Mouse (Mus musculus): ENCODE results near the gene Rgs6. TPM values are rescaled to one million over a fixed set of nuclear protein-coding genes. Genes with fewer than 3 reads are reported as not detected.

The Rgs6 gene
- polyA plus RNA-seq, 1 experiment from 2014 or later = 1.0 TPM

DNA sequence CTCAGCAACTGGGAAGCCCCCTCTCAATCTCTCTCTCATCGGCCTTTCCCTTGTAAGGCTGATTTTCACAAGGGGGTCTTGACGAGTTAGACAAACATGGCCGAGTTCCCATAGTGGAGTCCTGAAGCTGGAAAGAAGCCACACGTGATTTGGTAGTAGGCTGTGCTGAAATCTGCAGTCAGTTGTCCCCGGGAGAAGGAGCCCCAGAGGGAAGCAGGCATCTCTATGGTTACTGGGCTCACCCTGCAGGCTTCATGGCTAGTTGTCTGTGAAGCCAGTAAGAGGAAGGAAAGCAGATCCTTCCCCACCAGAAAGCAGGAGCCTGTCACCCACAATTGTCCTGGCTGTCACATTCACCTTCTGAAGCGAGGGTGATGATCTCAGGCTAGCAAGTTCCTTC, 231.2 kb downstream of the Rgs6 start:
- H3K27ac ChIP-seq (ENCODE audit: low read depth, low read length) = no peak overlapping the region
- no peak for ATAC-seq (replicated peaks; ENCODE audit: low FRiP score)

DNA sequence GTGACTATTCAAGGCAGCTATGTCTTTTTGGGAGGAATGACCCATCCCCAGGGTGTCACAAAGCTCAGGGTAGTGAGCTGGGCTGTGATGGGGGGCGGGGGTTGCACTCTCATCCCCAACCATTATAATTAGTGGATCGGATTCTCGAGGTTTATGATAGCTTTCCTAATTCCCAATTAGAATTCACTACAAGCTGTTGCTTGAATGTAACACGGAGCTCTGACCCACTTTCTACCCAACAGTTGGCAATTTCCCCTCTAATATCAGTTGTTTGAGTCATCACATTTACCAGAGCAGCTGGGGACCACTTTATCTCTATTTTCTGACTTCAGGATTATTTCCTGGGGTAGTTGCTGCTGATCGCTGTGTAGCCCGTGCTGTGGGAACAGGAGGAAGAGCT, 231.9 kb downstream of the Rgs6 start:
- H3K4me1 ChIP-seq (replicated peaks; ENCODE audit: control insufficient read depth, insufficient read depth, low read length) = no peaks in the 10 kb centered on the region
- no peak overlapping the region for H3K4me2 ChIP-seq
- no peak overlapping the region for H3K27ac ChIP-seq (ENCODE audit: low read depth, low read length)
- H3K27me3 ChIP-seq (replicated peaks; ENCODE audit: control insufficient read depth, insufficient read depth, low read length) = no peaks in the 10 kb centered on the region
- no peak overlapping the region for H3K9ac ChIP-seq (ENCODE audit: low read depth, low read length)
- WGBS = 72% methylated on average over 6 of the region's 6 CpGs
- ATAC-seq (replicated peaks; ENCODE audit: low FRiP score) = no peak
- no peaks in the 10 kb centered on the region for H3K36me3 ChIP-seq (ENCODE audit: control insufficient read depth, insufficient read depth, low read length)
- DNase-seq (ENCODE audit: low spot score) = no peak
- no peak overlapping the region for H3K4me3 ChIP-seq (ENCODE audit: low read depth, low read length)
- no peaks in the 10 kb centered on the region for H3K9me3 ChIP-seq (ENCODE audit: control insufficient read depth, low read length)

More for the DNA sequence above, 231.2 kb downstream of the Rgs6 start:
- no peak overlapping the region for H3K9ac ChIP-seq (ENCODE audit: low read depth, low read length)
- no peak for DNase-seq (ENCODE audit: low spot score)
- no peaks in the 10 kb centered on the region for H3K9me3 ChIP-seq (ENCODE audit: control insufficient read depth, low read length)
- H3K4me3 ChIP-seq (ENCODE audit: low read depth, low read length) = no peak overlapping the region
- WGBS = 73% methylated on average over 6 of the region's 6 CpGs
- H3K4me1 ChIP-seq (replicated peaks; ENCODE audit: control insufficient read depth, insufficient read depth, low read length) = no peaks in the 10 kb centered on the region
- no peaks in the 10 kb centered on the region for H3K27me3 ChIP-seq (replicated peaks; ENCODE audit: control insufficient read depth, insufficient read depth, low read length)
- H3K36me3 ChIP-seq (ENCODE audit: control insufficient read depth, insufficient read depth, low read length) = no peaks in the 10 kb centered on the region
- no peak overlapping the region for H3K4me2 ChIP-seq

GRCm38 (mm10) chr12:82822821-82823620, 234.9 kb downstream of the Rgs6 start:
- Histone ChIP-seq H3K36me3 (ENCODE audit: control insufficient read depth, insufficient read depth, low read length) (no peaks in the 10 kb centered on the region), H3K9ac (ENCODE audit: low read depth, low read length) (no peak overlapping the region), H3K27me3 (replicated peaks; ENCODE audit: control insufficient read depth, insufficient read depth, low read length) (no peaks in the 10 kb centered on the region), H3K27ac (ENCODE audit: low read depth, low read length) (no peak overlapping the region), H3K4me3 (ENCODE audit: low read depth, low read length) (no peak overlapping the region), H3K4me1 (replicated peaks; ENCODE audit: control insufficient read depth, insufficient read depth, low read length) (no peaks in the 10 kb centered on the region), H3K4me2 (no peak overlapping the region), H3K9me3 (ENCODE audit: control insufficient read depth, low read length) (no peaks in the 10 kb centered on the region)
- ATAC-seq (replicated peaks; ENCODE audit: low FRiP score) = no peak
- no peak for DNase-seq (ENCODE audit: low spot score)
- 72% methylated on average over 3 of the region's 3 CpGs for WGBS

DNA sequence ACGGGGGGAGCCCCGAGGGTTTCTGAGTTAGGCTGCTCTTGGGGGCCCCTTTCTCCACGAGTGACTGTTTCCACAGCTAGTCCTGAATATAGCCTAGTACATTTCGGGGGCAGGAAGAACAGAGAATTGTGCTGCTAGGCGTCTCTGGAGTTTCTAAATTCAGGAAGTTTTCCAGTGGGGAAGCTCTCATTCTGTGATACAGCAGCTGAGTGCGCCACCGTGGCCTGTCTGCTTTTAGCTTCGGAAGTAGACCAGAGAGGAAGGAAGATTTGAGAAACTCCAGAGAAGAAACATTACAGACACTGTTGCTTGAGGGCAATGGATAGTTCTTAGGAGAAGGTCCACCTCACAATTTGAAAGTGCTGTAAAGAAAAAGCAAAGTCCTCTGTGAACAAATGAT, 242.2 kb downstream of the Rgs6 start:
- 76% methylated on average over 8 of the region's 8 CpGs for WGBS
- ATAC-seq (replicated peaks; ENCODE audit: low FRiP score) (no peak), DNase-seq (ENCODE audit: low spot score) (no peak)
- Histone ChIP-seq H3K4me1 (replicated peaks; ENCODE audit: control insufficient read depth, insufficient read depth, low read length) (no peaks in the 10 kb centered on the region), H3K9ac (ENCODE audit: low read depth, low read length) (no peak overlapping the region), H3K27me3 (replicated peaks; ENCODE audit: control insufficient read depth, insufficient read depth, low read length) (no peaks in the 10 kb centered on the region), H3K36me3 (ENCODE audit: control insufficient read depth, insufficient read depth, low read length) (no peaks in the 10 kb centered on the region), H3K4me3 (ENCODE audit: low read depth, low read length) (no peak overlapping the region), H3K9me3 (ENCODE audit: control insufficient read depth, low read length) (no peaks in the 10 kb centered on the region), H3K4me2 (no peak overlapping the region), H3K27ac (ENCODE audit: low read depth, low read length) (no peak overlapping the region)

- Histone ChIP-seq H3K36me3 (ENCODE audit: control insufficient read depth, insufficient read depth, low read length) (no peaks in the 10 kb centered on the region), H3K9ac (ENCODE audit: low read depth, low read length) (no peak overlapping the region), H3K9me3 (ENCODE audit: control insufficient read depth, low read length) (no peaks in the 10 kb centered on the region), H3K4me3 (ENCODE audit: low read depth, low read length) (no peak overlapping the region), H3K4me2 (no peak overlapping the region), H3K27ac (ENCODE audit: low read depth, low read length) (no peak overlapping the region), H3K27me3 (replicated peaks; ENCODE audit: control insufficient read depth, insufficient read depth, low read length) (no peaks in the 10 kb centered on the region), H3K4me1 (replicated peaks; ENCODE audit: control insufficient read depth, insufficient read depth, low read length) (no peaks in the 10 kb centered on the region)
- WGBS = 100% methylated on average over 1 of the region's 1 CpGs
- ATAC-seq (replicated peaks; ENCODE audit: low FRiP score) (no peak), DNase-seq (ENCODE audit: low spot score) (no peak)
Measured at GRCm38 (mm10) chr12:82838544-82838943, 250.5 kb downstream of the Rgs6 start.

DNA sequence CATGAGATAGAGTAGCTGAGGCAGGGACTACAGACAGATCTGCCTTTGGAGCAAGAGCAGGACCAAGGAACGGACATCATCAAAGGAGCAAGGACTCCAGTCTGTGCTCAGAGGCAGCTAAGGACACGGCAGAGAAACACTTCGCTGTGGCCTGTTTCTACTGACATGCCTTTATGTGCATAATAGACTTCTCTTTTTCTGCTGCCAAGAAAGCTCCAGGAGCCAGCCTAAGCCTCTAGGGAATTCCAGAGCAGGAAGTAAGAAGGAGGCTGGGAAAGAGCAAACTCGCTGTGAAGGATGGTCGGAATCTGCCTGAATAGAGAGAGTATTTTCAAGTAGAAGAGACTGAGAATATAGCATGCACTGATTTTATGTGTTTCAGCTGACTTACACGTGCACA, 253.5 kb downstream of the Rgs6 start:
- no peaks in the 10 kb centered on the region for H3K36me3 ChIP-seq (ENCODE audit: control insufficient read depth, insufficient read depth, low read length)
- H3K4me2 ChIP-seq = no peak overlapping the region
- DNase-seq (ENCODE audit: low spot score) (no peak), ATAC-seq (replicated peaks; ENCODE audit: low FRiP score) (no peak)
- no peak overlapping the region for H3K4me3 ChIP-seq (ENCODE audit: low read depth, low read length)
- no peak overlapping the region for H3K27ac ChIP-seq (ENCODE audit: low read depth, low read length)
- H3K9me3 ChIP-seq (ENCODE audit: control insufficient read depth, low read length) = no peaks in the 10 kb centered on the region
- no peak overlapping the region for H3K9ac ChIP-seq (ENCODE audit: low read depth, low read length)
- no peaks in the 10 kb centered on the region for H3K4me1 ChIP-seq (replicated peaks; ENCODE audit: control insufficient read depth, insufficient read depth, low read length)
- no peaks in the 10 kb centered on the region for H3K27me3 ChIP-seq (replicated peaks; ENCODE audit: control insufficient read depth, insufficient read depth, low read length)
- WGBS = 74% methylated on average over 6 of the region's 6 CpGs

DNA sequence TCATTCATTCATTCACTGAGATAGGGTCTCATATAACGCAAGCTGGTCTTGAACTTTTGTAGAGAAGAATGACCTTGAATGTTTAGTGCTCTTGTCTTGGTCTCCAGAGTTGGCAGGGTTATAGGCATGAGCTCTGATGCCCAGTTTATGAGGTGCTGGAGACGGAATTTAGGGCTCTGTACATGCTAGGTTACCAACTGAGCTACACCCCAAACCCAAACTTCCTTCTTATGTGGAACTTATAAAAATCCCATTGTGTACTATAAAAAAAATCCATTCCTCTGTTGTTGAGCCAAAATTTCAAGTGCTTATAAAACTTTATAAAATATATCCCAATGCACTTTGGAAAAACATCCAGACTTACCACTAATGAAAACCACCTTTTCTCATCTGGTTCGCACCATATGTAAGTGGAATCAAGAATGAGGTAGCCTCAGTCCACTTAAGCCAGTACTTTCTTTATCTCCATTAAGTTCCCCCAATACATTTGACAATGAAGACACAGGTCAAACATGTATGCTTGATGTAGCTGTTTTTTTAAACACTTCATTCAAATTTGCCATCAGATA, 260.3 kb downstream of the Rgs6 start:
- Histone ChIP-seq H3K4me1 (replicated peaks; ENCODE audit: control insufficient read depth, insufficient read depth, low read length) (no peaks in the 10 kb centered on the region), H3K9me3 (ENCODE audit: control insufficient read depth, low read length) (no peaks in the 10 kb centered on the region), H3K36me3 (ENCODE audit: control insufficient read depth, insufficient read depth, low read length) (no peaks in the 10 kb centered on the region), H3K27me3 (replicated peaks; ENCODE audit: control insufficient read depth, insufficient read depth, low read length) (no peaks in the 10 kb centered on the region), H3K4me3 (ENCODE audit: low read depth, low read length) (no peak overlapping the region), H3K9ac (ENCODE audit: low read depth, low read length) (no peak overlapping the region), H3K27ac (ENCODE audit: low read depth, low read length) (no peak overlapping the region), H3K4me2 (no peak overlapping the region)
- ATAC-seq (replicated peaks; ENCODE audit: low FRiP score) (no peak), DNase-seq (ENCODE audit: low spot score) (no peak)
- 76% methylated on average over 3 of the region's 3 CpGs for WGBS

DNA sequence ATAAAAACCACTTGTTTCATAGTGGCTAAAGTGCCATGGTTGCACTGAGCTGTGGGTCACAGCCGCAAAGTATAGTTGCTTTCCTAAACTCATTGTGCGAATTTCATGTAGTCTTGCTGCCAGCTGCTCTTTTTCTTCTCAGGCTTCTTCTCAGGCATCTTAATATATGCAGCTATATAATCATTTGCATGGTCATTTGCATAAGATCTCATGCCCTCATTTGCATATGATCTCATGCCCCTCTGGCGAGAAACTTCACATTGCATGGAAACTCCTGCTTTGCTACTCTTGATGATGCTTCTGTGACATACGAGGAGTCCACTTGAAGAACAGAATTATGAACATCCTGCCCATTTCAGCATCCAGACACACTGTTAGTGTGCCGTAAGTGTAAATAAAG, 266.8 kb downstream of the Rgs6 start:
- Histone ChIP-seq H3K4me1 (replicated peaks; ENCODE audit: control insufficient read depth, insufficient read depth, low read length) (no peaks in the 10 kb centered on the region), H3K4me3 (ENCODE audit: low read depth, low read length) (no peak overlapping the region), H3K36me3 (ENCODE audit: control insufficient read depth, insufficient read depth, low read length) (no peaks in the 10 kb centered on the region), H3K9ac (ENCODE audit: low read depth, low read length) (no peak overlapping the region), H3K4me2 (no peak overlapping the region), H3K27me3 (replicated peaks; ENCODE audit: control insufficient read depth, insufficient read depth, low read length) (no peaks in the 10 kb centered on the region), H3K27ac (ENCODE audit: low read depth, low read length) (no peak overlapping the region), H3K9me3 (ENCODE audit: control insufficient read depth, low read length) (no peaks in the 10 kb centered on the region)
- WGBS = 81% methylated on average over 5 of the region's 5 CpGs
- ATAC-seq (replicated peaks; ENCODE audit: low FRiP score) = no peak
- no peak for DNase-seq (ENCODE audit: low spot score)

All from liver, embryonic 11.5 days (tissue).